Mouse (Mus musculus) ovary, postnatal 36 days (tissue): ENCODE data around the gene Pea15a.
"Not testable (repeated sequence)": the region's sequence is repeated elsewhere in the genome, so short reads cannot be mapped to it uniquely, and the experiment has no call there.

ENCODE experiments used
- DNase-seq: peaks from one replicate; pipeline ENCODE4 v3.0.0; 2022; ENCODE audit warnings: low spot score, mixed read lengths

The Pea15a gene

DNA sequence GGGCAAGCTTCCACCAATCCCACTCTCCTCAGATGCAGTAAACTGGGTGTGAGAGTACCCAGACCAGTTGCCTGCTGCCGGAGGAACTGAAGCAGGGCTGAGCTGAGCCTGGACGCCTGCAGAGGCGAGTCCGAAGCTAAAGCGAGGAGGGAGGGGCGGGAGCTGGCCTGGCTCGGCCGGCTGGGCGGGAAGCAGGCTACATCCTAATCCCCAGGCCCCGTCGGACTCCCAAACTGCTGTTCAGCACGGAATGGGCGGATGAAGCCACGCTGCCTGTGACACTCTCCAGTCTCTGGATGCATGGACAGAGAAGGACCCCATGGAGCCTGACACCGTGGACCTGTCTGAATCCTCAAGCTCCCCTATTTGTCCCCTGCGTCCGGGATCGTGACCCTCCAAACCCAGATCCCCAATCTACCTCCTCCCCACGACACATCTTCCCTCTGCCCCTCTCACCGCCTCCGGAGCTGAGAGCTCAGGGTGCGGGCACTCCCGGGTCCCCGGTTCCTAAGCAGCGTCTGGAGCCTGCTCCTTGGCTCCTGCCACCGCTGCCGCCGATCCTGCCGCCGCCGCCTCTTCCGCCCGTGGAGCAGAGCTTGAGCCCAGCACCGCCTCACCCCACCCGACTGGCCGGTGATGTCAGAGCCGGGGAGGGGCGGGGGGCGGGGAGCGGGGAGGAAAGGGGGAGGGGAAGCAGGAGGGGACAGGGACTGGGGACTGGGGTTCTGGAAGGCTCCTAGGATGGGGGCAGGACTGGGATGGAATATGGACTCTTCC, at the start of gene Pea15a:
TSS of gene Pea15a (minus strand) at position 664 of the 777 bp plus-strand sequence.
- peak; percentile 83 for DNase-seq

GRCm38 (mm10) chr1:172247679-172248078, 41.1 kb upstream of the Pea15a start:
- DNase-seq: no peak

GRCm38 (mm10) chr1:172247216-172247615, 40.6 kb upstream of the Pea15a start:
- no peak for DNase-seq

GRCm38 (mm10) chr1:172244645-172245044, 38.0 kb upstream of the Pea15a start:
- not testable (repeated sequence) for DNase-seq

GRCm38 (mm10) chr1:172243547-172244205, 37.1 kb upstream of the Pea15a start:
- peak; percentile 14 for DNase-seq

DNA sequence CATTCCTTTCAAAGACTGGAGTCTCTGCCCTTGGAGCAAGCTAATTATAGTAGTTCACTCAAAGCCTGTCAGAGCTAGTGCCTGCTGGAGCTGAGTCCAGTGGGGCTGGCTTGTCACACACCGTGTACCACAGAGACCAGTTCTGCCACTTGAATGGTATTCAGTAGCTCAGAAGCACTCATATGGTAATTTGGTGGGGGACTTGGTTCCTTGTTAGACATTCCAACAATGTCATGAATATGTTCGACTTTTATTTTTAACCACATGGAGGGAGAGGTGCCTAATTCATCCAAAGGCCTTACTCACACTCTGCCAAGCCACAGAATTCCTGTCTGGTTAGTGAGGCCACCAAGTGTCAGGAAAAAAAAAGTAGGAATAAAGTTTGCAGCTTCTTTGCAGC, 35.8 kb upstream of the Pea15a start:
- no peak for DNase-seq

- no peak for DNase-seq
Measured at GRCm38 (mm10) chr1:172240945-172241708, 34.5 kb upstream of the Pea15a start.

DNA sequence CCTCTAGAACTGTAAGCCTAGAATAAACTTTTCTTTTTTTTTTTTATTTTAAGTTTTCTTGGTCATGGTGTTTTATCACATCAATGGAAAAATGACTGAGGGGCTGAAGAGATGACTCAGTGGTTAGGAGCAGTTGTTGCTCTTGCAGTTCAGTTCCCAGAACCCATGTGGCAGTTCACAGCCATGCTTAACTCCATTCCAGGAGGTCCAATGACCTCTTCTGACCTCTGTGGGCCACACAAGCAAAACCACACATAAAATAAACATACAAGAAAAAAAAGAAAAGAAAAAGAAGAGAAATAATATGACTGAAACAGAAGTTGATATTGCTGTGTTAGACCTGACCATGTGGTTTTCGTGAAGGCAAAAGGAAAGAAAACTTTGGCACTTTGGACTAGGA, 22.6 kb upstream of the Pea15a start:
- DNase-seq: no peak

DNA sequence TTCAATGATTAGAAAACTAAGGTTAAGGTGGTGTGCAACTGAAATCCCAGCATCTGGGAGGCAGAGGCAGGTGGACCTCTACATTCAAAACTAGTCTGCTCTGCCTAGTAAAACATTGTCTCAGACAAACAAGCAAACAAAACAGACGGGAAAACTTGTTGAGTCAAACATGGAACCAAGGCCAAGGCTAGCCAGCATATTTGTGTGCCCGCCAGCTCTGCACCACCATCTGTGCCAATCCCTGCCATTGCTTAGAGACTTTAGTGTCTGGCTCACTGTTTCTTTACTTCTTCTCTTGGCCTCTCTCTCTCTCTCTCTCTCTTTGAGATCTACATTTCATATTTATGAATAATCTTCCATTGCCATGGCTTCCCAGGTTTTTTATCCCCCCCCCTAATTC, 21.6 kb upstream of the Pea15a start:
- DNase-seq: no peak

GRCm38 (mm10) chr1:172221297-172222063, 14.9 kb upstream of the Pea15a start:
- no peak for DNase-seq

DNA sequence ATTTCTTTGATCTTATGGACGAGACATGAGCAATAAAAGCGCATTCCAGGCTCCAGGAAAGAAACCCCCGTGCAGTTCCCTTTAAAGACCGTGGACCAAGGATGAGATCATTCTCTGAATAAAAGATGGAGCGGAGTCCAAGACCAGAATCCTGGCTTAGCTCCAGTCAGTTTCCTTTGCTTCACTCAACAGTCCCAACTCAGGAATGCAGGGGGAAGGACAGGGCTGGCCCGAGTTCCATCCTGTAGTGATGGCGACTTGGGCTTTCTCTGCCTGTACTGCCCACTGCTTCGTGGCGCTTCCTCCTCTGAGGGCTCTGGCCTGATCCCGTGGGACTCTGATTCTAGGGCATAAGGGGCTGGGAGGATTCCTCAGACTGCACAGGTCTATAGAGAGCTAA, 13.8 kb upstream of the Pea15a start:
- DNase-seq: peak; percentile 29

DNA sequence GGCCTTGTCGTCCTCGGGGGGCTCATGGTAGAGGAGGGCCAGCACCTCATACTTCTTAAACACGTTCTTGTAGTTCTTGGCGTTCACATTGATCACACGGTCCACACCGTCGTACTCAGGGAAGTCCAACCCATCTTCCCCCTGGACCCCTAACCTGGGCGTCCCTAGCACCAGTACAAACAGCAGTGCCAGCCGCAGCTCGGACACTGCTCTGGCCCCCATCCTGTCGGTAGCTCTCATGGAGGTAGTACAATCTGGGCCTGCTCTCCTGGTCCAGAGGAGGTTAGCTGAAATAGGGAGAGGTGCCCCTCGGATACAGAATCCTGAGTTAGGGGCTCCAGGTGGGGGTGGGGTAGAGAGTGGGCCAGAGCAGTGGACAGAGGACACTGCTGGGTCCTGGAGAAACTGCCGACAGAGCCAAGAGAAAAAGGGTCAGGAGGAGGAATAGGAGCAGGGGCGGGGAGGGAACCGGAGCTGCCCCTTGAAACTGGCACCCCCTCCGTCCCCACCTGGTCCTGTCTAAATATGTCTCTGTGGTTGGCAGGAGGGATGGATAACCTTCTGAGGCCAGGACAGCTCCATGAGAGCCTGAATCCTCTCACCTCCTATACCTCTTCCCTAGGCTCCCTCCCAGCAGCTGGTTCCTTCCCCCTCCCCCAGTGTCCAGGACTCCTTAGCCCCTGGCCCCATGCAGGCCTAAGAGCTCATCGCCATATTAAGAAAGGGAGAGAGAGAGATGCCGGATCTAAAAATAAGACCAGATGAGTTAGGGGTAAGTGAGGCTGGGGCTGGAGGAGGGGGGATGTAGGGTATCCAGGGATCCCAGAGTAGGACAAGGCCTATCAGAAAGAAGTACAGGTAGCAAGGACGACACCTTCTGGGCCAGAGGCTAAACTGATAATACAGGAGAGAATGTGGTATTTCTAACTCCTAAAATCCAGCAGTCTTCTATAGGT, 13.1 kb upstream of the Pea15a start, which contains the start of gene Casq1:
TSS of gene Casq1 (minus strand) at position 418 of the 956 bp plus-strand sequence.
- no peak for DNase-seq

- no peak for DNase-seq
Measured at GRCm38 (mm10) chr1:172218164-172218910, 11.7 kb upstream of the Pea15a start.

GRCm38 (mm10) chr1:172217148-172217547, 10.5 kb upstream of the Pea15a start:
- DNase-seq: peak; percentile 95

DNA sequence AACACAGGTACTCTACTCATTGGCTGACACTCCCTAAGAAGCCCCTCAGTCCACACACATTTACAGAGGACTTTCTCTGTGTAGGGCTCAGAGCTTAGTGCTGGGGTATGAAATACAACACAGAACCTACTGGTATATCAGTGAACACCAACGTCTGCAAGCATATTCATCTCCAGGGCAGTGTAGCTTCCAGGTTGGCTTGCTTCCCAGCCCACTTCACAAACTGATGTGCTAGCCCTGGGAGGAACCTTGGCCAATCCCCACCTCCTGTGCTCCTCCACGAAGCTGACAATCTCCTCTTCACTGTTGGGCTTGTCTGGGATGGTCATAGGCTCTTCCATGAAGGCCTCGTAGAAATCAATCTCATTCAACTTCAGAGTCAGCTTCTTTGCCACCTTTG, 8.1 kb upstream of the Pea15a start:
- DNase-seq: peak; percentile 35

DNA sequence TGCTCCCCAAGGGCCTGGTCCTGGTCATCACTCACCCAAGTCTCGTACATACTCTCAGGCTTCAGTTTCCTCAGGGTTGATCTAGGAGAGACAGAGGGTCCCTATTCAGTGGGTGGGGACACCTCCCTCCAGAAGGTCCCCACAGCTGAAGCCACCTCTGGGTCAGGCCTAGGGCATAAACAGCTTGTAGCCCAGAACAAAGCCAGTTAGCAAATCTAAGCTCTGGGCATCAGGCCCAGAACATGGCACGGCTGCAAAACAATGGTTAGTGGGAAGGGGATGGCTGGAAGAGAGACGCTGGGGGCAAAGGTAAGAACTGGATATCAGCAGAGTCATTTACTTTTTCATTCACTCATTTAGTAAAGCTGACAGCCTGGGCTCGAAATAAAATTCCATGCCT, 7.2 kb upstream of the Pea15a start:
- DNase-seq: no peak

DNA sequence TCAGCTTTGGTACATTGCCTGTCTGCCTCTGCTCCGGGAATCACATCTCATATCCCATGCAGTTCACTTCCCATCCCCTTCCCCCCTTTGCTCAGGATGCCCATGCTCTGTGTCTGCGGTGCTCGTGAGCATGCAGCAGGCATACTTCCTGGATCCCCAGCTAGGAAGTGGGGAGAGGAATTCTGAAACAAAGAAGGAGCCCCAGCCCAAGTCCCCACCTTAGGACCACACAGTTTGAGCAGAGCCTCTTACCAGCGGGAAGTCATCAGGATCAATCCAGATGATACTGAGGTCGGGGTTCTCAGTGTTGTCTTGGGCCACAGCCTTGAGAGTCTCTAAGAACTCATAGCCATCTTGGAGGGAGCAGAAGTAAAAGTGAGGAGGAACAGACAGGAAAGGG, 6.2 kb upstream of the Pea15a start:
- DNase-seq: no peak

GRCm38 (mm10) chr1:172207111-172207584, 544 bp upstream of the Pea15a start:
- DNase-seq: no peak

DNA sequence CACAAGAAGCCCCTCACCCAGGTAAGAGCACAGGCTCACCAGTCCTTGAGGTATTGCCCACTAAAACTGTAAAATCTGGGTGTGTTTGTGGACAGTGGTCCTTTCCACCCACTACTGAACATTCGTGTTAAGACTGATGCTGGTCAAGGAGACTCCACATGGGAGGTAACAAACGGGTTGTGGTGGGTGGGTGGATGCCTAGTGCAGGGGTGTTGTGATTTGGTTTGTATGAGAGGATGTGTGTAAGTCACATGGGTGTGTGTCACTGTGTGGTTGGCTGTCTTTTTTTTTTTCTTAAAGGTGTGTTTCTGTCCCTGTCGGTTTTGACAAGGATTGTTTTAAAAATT, 890 bp downstream of the Pea15a start:
- no peak for DNase-seq
